Mouse (Mus musculus) CD4-positive, CD25-positive, alpha-beta regulatory T cell, adult 2 months (primary cell): ENCODE measurements around the gene Dsel.
A peak's percentile ranks its signal among the peaks of the same experiment; 100 is the strongest.

ENCODE experiments used
- DNase-seq: peaks from one replicate; pipeline ENCODE4 v3.0.0-alpha.2; 2012; ENCODE audit warnings: low read depth, low spot score

Dsel gene

DNA sequence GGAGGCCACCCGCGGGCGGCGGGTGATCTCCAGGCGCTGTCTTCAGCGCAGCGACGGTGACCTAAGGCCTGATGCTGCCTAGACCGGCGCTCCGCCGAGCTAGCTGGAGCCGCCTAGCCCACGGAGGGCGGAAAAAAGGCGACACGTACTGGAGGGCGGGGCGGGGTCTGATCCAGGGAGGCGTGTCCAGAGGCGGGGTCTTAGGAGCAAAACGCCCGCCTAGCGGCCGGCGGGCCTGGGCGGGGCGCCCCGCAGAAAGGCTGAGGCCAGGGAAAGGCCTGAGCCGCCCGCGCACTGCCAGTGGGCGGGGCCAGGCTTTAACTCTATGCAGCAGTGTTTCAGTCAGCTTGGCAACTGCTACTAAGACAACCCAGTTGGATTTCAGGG, at the start of gene Dsel:
TSS of gene Dsel (minus strand) at position 140 of the 387 bp plus-strand sequence.
- peak; percentile 90 for DNase-seq

DNA sequence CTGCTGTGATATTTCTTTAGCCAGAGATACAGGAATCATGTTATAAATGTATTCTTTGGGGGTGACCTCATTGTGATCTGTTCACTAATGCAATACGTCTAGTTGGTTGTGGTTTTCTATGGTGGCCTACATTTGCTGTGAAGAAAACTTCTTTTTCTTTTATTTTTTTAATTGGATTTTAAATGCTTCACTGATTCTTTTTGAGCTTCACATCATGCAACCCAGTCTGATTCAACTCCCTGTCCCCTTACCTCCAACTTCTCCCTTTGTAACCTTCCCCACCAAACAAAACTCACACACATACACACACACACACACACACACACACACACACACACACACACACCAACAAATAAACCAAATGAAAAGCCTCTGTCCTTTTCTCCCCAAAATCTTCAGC, 46.7 kb upstream of the Dsel start:
- no peak for DNase-seq

DNA sequence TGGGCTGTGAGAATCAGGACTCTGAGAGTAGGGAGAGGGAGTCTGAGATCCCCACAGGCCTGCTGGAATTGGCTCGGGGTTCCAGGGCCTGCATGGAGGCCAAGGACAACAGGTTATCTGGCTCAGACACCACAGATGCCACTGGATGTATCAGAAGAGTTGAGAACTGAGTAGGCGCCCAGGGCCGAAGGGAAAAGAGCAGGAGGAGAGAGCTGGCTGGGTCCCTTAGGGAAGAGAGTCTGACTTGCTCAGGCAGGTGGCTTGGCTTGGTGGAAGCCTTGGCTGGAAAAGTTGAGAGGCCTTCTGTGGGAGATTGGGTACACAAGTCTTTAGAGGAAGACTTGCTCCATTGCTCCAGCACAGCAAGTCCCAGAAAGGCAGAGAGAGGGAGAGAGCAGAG, 18.6 kb upstream of the Dsel start:
- DNase-seq = no peak

DNA sequence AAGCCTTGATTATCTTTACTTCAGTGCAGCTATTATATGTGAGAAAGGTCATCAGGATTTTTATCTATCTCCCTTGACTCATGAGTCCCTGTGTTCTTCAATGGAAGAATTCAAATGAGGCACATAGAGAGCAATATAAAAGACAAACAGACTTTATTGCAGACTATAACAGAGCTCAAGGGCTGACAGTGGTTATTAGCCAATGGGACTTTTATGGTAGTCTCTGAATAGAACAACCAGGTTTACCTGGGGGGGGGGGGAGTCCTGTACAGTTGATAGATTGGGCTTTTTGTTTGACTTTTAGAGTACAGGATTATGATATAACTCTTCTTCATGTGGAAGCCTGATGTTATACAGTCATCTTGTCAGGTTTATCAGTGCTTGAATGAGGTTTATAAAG, 11.1 kb upstream of the Dsel start:
- no peak for DNase-seq

DNA sequence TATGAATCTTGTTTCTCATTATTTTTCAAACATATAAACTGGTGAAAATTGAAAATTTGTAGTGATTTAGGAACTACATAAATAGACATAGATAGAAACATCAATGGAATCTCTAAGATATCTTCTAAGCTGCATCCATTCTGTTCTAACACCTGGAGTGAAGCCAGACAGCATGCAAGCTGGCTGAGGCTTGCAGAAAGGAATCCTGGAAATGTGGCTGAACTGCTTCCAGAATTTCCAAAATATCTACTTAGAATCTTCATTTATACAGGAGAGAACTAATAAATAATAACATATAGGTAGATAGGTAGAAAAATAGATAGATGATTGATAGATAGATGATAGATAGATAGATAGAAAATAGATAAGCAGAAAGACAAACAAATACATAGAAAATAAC, 8.5 kb upstream of the Dsel start:
- DNase-seq = no peak

DNA sequence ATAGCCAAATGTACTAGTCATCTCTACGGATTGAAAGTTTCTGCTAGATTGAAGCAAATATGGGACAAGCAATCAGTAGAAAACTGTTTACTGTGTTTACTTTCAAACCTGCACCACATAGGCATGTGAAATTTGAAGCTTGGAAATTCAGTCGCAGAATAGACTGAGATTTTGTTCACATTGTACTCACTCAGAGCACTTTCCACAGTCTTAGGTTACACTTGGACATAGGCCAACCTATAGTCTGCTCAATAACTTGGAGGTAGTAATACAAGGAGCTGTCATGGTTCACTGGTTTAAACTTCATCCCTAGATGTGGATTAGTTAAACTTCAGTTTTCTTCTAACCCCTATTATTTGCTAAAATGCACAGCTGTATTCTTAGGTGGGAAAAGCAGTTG, 749 bp upstream of the Dsel start:
- DNase-seq = no peak

DNA sequence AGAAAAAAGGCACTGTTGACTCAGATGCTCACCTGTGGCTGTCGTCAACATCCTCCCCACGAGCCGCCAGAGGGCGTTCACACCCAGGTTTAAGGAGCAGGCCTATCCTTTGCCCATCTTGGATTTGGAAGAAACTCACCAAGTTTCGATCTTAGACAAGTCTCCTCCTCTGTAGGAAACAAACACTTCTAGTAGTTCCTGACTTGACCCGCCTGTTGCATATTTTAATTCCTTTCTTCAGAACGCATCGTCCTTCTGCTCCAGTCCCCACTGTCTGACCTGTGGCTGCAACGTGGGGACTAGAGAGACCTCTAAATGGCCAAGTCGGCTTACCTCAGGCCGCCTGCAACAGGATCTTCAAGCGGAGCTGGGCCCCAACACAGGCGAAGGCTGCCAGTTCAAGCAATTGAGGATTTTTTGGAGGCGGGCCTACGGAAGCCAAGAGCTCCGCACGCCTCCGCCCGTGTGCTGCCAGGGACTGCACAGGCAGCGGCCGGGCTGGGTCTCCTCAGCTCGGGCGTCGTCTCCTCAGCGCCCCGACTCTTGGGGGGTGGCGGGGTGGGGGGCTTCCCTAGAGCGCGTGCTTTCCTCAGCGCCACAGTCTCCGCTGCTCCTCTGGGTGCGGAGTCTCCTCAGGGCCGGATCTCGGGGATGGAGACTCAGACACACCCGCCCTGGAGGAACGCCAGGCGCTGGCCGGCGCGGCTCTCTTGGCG, 497 bp downstream of the Dsel start:
- peak; percentile 83 for DNase-seq

DNA sequence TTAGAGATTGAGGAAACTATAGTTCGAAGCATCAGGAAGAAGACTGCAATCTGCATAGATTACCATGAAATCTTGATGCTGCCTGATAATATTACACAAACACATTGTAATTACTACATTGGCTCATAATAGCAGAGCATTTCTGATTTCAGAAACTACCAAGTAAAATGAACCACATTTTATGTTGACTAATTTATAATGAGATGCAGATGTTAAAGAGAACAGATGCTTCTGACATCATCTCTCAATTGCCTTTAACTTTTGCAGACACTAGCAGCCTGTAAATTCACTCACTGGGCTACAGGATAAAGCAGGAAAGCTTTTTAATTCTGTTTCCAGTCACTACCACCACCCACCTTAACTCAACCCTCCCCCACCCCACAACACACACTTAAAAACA, 6.9 kb downstream of the Dsel start:
- DNase-seq = no peak

DNA sequence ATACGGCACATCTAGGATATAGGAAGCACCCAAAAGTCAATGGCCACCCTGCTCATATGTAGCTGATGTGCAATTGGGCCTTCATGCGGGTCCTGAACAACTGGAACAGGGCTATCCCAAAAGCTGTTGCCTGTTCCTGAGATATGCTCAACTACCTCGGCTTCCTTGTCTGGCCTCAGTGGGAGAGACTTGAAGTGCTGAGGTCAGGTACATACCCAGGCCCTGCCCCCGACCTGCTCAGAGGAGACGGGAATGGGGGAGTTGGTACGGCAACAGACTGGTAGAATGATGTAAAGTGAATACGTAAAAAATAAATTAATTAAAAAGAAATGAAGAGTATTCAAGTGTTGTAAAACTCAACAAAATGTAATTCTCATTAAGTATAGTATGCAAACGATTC, 12.3 kb downstream of the Dsel start:
- no peak for DNase-seq

DNA sequence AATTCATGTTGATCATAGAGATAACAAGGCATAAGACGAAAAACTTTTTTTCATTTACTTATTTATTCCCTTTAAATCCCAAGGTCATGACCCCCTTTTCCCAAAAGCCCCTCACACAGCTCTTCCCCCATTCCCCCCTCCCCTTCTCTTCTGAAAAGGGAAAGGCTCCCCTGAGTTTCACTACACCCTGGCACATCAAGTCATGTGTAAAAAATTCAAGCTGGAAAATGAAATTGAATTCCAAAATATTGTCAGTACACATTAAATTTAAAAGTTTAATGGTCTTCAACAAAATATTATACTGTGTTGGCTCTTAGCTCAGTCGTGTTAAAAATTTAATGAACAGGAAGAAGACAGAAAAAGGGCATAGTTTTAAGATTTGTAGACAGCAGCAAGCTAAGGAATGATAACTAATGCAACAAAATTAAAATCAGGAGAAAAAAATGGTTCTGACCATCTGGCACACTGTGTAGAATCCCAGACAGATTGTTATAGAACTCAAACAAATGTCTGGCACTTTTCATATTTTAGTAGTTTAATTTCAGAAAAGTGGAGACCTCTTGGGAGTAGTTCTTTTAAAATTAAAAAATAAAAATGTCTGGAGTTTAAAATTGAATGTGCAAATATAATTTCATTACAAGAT, 31.0 kb downstream of the Dsel start:
- no peak for DNase-seq
